Mouse (Mus musculus): Measurements from ENCODE around the gene Crispld2.
A peak's percentile ranks its signal among the peaks of the same experiment; 100 is the strongest.

The Crispld2 gene

GRCm38 (mm10) chr8:120067936-120068668, 75.9 kb downstream of the Crispld2 start:
- no peak for DNase-seq (ENCODE audit: low spot score in 2 of 2)

GRCm38 (mm10) chr8:120071684-120072083, 79.4 kb downstream of the Crispld2 start:
- peak in 1 of 2 experiments; percentile 89 for DNase-seq (ENCODE audit: low spot score in 2 of 2)

GRCm38 (mm10) chr8:120072259-120072658, 80.0 kb downstream of the Crispld2 start:
- DNase-seq (ENCODE audit: low spot score in 2 of 2), result no peak

GRCm38 (mm10) chr8:120072827-120073226, 80.6 kb downstream of the Crispld2 start:
- no peak for DNase-seq (ENCODE audit: low spot score in 2 of 2)

- no peak for DNase-seq (ENCODE audit: low spot score in 2 of 2)
Observed at GRCm38 (mm10) chr8:120074516-120074915, 82.3 kb downstream of the Crispld2 start.

- DNase-seq (ENCODE audit: low spot score in 2 of 2), result no peak
Observed at GRCm38 (mm10) chr8:120075347-120075746, 83.1 kb downstream of the Crispld2 start.

GRCm38 (mm10) chr8:120078080-120078479, 85.8 kb downstream of the Crispld2 start:
- DNase-seq (ENCODE audit: low spot score in 2 of 2), result peak in 1 of 2 experiments; percentile 66

- no peak for DNase-seq (ENCODE audit: low spot score in 2 of 2)
Observed at GRCm38 (mm10) chr8:120079361-120079760, 87.1 kb downstream of the Crispld2 start.

- DNase-seq (ENCODE audit: low spot score in 2 of 2), result no peak
Observed at GRCm38 (mm10) chr8:120083261-120083660, 91.0 kb downstream of the Crispld2 start.

GRCm38 (mm10) chr8:120084783-120085182, 92.5 kb downstream of the Crispld2 start:
- no peak for DNase-seq (ENCODE audit: low spot score in 2 of 2)

- no peak for DNase-seq (ENCODE audit: low spot score in 2 of 2)
Observed at GRCm38 (mm10) chr8:120089511-120089910, 97.3 kb downstream of the Crispld2 start.

- DNase-seq (ENCODE audit: low spot score in 2 of 2), result no peak
Observed at GRCm38 (mm10) chr8:120091032-120091431, 98.8 kb downstream of the Crispld2 start.

- DNase-seq (ENCODE audit: low spot score in 2 of 2), result no peak
Observed at GRCm38 (mm10) chr8:120093103-120093502, 100.9 kb downstream of the Crispld2 start.

GRCm38 (mm10) chr8:120094801-120095200, 102.6 kb downstream of the Crispld2 start:
- no peak for DNase-seq (ENCODE audit: low spot score in 2 of 2)

GRCm38 (mm10) chr8:120096486-120096885, 104.2 kb downstream of the Crispld2 start:
- DNase-seq (ENCODE audit: low spot score in 2 of 2), result no peak

GRCm38 (mm10) chr8:120100388-120101067, 108.3 kb downstream of the Crispld2 start:
- no peak for DNase-seq (ENCODE audit: low spot score in 2 of 2)

GRCm38 (mm10) chr8:120101068-120101972, 109.1 kb downstream of the Crispld2 start, which contains the start of gene Zdhhc7:
Gene Zdhhc7 (minus strand): TSS chr8:120101482.
- peak; percentile 66 to 80 for DNase-seq (ENCODE audit: low spot score in 2 of 2)
